Mouse (Mus musculus): Measurements from ENCODE around the gene Card11.
A peak's percentile ranks its signal among the peaks of the same experiment; 100 is the strongest.

Card11 gene

DNA sequence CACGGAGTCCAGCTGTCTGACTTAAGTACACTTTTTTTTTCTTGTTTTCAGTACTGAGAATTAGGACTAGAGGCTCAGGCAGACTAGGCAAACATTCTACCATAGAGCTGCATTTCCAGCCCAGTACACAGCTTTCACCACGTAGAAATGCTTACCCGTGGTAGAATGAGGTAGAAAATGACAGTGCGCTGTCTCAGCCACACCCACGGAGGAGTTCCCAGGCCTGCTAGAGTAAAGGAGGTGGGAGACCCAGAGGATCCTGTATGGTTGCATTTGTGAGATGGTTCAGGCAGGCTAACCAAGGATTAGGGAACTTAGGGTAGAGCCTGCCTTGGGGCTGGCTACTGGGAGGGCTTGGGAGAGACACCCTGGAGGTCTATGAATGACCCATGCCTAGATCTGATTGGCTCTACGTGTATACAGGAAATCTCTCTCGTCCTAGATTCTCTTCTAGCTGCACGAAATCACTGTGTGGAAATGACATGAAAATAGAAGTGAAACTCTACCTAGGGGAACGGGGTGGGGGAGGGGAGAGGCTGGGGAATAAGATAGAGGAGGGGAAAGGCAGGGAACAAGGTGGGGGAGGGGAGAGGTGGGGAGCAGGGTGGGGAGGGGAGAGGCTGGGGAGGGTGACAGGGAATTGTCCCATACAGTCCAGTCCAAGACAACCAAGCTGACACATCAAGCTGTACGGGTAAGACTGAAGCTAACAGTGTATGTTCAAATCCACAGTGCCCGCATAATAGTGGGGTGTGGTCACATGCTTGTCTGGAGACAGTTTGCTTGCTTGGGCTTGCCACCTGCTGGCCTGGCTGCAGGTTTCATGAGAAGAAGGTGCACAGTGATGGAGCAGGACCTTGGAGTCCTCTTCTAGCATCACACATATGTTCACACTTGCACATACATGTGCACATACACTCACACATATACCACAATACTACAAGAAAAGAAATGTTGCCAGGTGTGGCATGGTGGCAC, 8.0 kb downstream of the Card11 start:
- DNase-seq (ENCODE audit: low read depth) = no peak

GRCm38 (mm10) chr5:140985311-140986050, 14.9 kb downstream of the Card11 start:
- DNase-seq (ENCODE audit: low read depth) = no peak

DNA sequence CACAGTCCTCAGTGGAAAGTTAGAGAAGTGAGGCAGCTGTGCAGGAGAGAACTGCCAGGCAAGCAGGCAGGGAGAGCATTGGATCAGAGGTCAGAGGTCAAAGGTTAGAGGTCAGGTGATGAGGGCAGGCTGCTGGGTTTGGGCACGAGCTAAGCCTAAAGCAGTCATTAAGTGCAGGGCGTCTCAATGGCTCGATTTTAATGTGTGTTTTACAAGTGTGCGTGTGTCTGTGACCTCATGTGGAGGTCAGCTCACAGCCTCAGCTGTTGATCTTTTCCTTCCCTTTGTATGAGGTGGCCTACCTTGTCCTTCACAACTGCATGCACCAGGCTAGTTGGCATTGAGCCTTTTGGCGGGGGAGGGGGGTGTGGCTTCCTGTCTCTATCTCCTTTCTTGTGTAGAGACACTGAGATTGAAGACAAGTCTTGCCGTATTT, 19.0 kb downstream of the Card11 start:
- DNase-seq (ENCODE audit: low read depth) = no peak

GRCm38 (mm10) chr5:140980783-140981182, 19.6 kb downstream of the Card11 start:
- no peak for DNase-seq (ENCODE audit: low read depth)

DNA sequence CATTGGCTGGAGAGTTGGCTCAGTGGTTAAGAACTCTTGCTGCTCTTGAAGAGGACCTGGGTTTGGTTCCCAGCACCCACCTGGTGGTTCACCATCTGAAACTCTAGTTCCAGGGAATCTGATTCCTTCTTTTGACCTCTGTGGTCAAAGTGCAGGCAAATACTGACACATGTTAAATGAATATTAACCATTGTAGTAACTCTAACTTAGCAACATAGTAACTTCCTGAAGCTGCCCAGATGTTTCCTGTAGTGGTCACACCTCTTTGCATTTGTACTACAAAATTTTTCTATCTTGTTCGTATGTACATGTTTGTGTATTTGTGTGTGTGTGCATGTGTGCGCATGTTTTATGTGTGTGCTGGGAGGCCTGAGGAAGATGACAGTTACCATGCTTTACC, 20.3 kb downstream of the Card11 start:
- no peak for DNase-seq (ENCODE audit: low read depth)

DNA sequence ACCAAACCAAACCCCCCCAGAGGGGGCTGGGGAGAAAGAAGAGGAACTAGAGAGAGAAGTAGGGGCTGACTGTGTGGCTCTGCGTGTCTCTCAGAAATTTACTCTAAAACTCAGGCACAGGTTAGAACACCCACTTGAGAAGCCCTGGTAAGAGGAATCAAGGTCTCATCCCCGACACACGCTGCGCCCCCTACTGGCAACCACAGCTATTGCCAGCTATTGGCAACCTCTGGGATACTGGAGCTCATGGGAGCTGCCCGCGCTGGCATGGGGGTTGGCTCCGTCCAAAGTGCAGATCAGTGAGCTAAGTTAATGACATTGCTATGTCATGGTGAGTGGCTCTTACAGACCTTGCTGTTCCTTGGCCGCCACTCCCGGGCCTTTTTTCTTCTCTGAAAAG, 37.4 kb downstream of the Card11 start:
- peak; percentile 22 for DNase-seq (ENCODE audit: low read depth)

- no peak for DNase-seq (ENCODE audit: low read depth)
These were observed 39.6 kb downstream of the Card11 start for GRCm38 (mm10) chr5:140960732-140961131.

DNA sequence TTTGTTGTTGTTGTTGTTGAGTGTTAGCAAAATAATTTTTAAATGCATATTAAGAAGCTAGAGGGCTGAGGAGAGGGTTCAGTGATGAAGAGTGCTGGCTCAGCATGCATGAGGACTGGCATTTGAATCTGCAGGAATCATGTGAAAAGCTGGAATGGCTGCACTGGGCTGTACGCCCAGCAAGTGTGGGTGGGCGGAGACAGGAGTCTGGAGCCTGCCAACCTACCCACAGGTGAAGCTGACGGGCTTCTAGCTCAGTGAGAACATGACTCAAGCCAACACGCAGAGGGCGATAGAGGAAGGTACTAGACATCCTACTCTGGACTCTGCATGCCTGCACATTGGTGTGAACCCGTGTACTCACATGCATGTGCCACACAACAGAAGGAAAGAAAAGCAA, 41.2 kb downstream of the Card11 start:
- DNase-seq (ENCODE audit: low read depth) = no peak

DNA sequence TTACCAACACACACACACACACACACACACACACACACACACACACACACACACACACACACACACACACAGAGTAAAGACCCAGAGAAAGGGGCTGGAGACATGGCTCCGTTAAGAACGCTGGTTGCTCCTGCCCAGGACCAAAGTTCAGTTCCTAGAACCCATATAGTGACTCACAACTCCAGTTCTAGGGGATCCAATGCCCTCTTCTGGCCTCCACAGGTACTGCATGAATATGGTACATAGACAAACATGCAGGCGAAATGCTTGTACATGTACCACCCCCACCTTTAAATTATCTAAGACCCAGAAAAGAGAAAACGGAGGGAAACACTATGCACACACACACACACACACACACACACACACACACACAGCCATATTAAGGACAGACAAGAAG, 43.3 kb downstream of the Card11 start:
- no peak for DNase-seq (ENCODE audit: low read depth)

GRCm38 (mm10) chr5:140955666-140956065, 44.7 kb downstream of the Card11 start:
- DNase-seq (ENCODE audit: low read depth) = no peak

DNA sequence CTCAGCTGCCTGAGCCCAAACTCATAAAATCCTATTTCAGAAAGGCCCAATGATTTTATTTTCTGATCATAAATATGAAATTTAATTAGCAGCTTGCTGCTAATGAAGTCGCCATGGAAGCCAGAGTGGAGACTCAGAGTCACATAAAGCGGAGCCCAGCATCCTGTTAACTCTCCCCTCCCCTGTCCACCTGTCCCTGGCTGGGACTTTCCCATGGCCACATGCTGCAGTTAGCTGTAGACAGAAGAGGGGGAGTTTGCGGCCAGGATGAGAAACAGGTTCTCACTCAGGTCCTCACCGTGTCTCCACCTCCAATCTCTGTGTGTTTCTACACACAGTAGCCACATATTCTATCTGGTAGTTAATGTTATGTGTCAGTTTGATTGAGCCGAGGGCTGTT, 48.6 kb downstream of the Card11 start:
- no peak for DNase-seq (ENCODE audit: low read depth)

GRCm38 (mm10) chr5:140948009-140948408, 52.4 kb downstream of the Card11 start:
- DNase-seq (ENCODE audit: low read depth) = peak; percentile 37

DNA sequence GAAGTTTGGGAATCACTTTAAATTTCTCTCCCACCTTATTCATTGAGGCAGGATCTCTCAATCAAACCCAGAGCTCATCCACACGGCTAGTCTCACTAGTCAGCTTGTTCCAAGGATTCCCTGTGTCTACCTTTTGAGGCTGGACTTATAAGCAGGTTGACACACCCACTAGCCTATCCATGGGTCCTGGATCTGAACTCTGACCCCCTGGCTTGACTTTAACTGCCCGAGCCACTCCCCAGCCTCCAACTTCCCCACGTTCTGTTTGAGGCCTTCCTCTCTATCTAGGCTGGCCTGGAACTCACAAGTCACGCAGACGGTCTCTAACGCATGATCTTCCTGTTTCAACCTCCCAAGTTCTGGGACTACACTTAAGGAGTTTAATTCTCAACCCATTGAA, 54.3 kb downstream of the Card11 start:
- no peak for DNase-seq (ENCODE audit: low read depth)

GRCm38 (mm10) chr5:140944382-140945125, 55.8 kb downstream of the Card11 start:
- DNase-seq (ENCODE audit: low read depth) = no peak

- DNase-seq (ENCODE audit: low read depth) = no peak
These were observed 59.4 kb downstream of the Card11 start for GRCm38 (mm10) chr5:140940923-140941491.

DNA sequence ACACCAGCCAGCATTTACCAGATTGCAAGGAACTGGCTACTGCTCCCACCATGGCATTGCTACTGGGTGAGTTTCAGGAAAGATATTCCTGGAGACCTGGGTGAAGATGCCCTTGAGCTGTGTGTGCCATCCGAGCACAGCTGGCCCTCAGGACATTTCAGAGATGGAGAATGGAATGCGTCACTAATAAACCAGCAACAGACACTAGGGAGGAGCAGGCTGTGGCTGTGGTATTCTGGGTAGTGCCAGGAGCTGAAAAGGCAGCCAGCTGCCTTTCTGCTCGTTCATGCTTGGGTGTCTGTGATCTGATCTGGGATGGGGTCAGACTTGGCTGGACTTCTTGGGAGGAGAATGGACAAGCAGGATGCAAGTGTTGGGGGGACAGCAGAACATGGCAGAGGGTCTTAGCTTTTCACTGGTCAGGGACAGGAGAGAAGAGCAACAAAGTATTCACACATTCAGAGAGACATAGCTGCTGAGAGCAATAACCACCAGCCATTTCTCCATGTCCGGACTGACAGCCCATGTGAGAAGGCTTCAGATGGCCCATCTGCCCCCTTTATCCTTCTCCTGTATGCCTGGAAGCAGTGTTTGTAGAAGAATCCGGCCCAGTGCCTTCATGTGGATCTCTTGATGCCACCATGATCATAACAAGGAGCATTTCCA, 60.0 kb downstream of the Card11 start:
- DNase-seq (ENCODE audit: low read depth) = no peak

- DNase-seq (ENCODE audit: low read depth) = no peak
These were observed 63.6 kb downstream of the Card11 start for GRCm38 (mm10) chr5:140936816-140937215.

DNA sequence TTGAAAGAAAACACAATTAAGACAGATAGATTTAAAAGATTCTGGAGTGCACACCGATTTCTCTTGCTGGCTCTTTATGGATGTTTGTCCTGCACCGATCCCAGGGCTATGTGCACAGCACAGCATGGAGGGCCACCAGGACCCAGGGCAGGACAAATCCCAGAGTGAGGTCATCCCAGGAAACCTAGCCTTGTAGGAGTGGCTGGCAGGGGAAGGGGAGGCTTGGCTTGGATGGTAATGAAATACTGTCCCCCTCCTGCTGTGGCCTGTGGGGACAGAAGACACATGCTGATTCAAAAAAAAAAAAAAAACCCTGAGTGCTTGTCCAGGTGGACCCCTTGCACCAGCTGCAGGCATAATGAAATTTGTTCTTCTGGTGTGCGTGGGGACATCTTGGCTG, 64.5 kb downstream of the Card11 start:
- DNase-seq (ENCODE audit: low read depth) = no peak

DNA sequence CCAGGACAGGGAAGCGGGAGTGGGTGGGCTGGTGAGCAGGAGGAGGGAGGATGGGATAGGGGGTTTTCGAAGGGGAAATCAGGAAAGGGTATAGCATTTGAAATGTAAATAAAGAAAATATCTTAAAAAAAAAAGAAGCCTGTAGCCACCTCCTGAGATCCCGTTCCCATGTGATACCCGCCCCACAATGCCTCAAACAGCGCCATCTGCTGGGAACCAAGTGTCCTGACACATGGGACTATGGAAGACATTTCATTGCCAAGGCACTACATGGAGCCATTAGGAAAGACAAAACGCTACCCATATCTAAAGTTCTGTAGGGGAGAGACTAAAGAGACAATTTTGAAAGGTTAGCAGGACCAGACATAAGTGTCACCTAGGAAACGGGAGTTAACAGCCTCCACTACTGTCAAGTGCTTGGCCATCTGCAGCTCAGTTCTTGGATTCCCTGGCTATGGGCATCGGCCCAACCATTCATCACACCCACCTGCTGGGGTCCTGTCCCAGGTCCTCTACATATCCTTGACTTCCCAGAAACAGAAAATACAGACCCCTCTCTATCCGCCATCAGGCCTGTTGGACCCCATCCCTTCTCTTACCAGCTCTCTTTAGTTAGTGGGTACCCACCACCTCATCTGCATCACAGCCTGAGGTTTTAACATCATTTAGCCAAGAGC, 65.6 kb downstream of the Card11 start:
- no peak for DNase-seq (ENCODE audit: low read depth)

GRCm38 (mm10) chr5:140931523-140932229, 68.7 kb downstream of the Card11 start:
- DNase-seq (ENCODE audit: low read depth) = no peak
